9 mouse cellular contexts compared by ENCODE assay signal in the genomic region with DNA sequence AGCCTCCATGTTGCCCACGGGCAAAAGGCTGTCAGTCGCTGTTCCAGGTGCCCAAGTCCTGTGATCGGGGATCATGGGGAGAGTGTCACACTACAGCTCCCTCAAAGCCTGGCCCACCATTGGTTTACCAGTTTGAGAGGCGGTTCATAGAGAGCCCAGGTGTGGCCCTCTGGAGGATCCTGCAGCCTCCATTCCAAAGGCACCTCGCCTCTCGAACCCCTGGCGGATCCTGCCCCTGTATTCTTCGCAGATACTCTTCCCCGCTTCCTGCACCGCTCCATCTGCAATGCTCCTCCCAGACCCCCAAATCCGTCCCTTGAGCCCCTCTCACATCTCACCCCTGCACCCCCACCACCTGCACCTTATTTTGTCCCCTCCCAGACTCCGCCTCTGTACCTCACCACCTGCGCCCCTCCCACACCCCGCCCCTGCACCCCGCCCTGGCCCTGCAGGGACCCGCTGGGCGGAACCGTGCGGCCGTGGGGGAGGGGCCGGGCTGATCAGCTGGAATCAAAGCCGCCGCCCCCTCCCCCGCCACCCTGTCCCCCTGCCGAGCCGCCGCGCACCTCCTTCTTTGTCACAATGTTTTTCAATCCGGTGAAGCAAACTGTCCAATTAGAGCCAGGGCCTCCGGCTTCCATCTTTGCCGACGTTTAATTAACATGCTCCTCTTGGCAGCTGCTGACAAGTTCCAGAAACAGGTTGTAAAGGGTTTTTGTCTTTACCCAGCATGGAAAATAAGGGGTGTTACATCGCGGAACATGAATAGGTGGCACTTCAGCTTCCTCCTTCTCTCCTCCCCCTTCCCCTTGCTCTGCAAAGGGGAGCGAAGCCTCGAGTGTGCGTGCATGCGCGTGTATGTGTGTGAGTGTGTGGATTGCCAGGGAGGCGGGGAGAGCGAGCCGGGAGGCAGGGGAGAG. TPM values are rescaled to one million over a fixed set of nuclear protein-coding genes. Genes with fewer than 3 reads are reported as not detected.
DNase-seq lines count a peak whose midpoint lies in the region; ATAC-seq and TF ChIP-seq lines count a peak whose summit lies in the region.
"Had no signal": no experiment of that assay in that cellular context is flagged by ENCODE, and none has a peak within 500 bp of the region (broad histone marks: within the 10 kb centered on the region; RNA-seq: fewer than 3 reads in every experiment).

No protein-coding gene starts in this region.

- H3K4me2 ChIP-seq in forebrain, embryonic 16.5 days (ENCODE audit: low read length), result peak overlapping the region; percentile 72
- H3K4me2 ChIP-seq in liver, embryonic 15.5 days, result peak overlapping the region; percentile 43

- no peak overlapping the region for H3K27ac ChIP-seq in gastrocnemius, adult 2 months
- H3K27ac ChIP-seq in forebrain, embryonic 16.5 days (ENCODE audit: low read length), result peak overlapping the region; percentile 97
- no peak overlapping the region for H3K27ac ChIP-seq in liver, embryonic 15.5 days (replicated peaks)

- peak; percentile 19 for ATAC-seq in activated CD4-positive, CD25-positive, alpha-beta regulatory T cell, adult 4 months
- peak; percentile 80 for ATAC-seq in forebrain, embryonic 16.5 days
- ATAC-seq in liver, embryonic 15.5 days (ENCODE audit: insufficient read depth), result no peak

- TF ChIP-seq CTCF in gastrocnemius, adult 2 months (IDR thresholded peaks at IDR 0.05), result no peak

- 0 out of 2 replicates have a peak, but pooled peaks cover 2% of the 10 kb centered on the region for H3K36me3 ChIP-seq in forebrain, embryonic 16.5 days (ENCODE audit: control insufficient read depth, insufficient read depth)
- no peaks in the 10 kb centered on the region for H3K36me3 ChIP-seq in liver, embryonic 15.5 days (replicated peaks)

- under 1% methylated on average over 42 of the region's 42 CpGs for WGBS in forebrain, embryonic 16.5 days
- WGBS in liver, embryonic 15.5 days (ENCODE audit: insufficient replicate concordance), result 3% methylated on average over 42 of the region's 42 CpGs

- peaks cover 5% of the 10 kb centered on the region; the same call in 1 of the 2 replicates for H3K9me3 ChIP-seq in forebrain, embryonic 16.5 days (ENCODE audit: control insufficient read depth, low read length)
- no peaks in the 10 kb centered on the region for H3K9me3 ChIP-seq in liver, embryonic 15.5 days (replicated peaks)

- intact Hi-C loops in gastrocnemius, adult 2 months (cut with DNase I), result loop anchor here (10.0 kb wide), 1 partner anchor 217 kb away; no protein-coding TSS in a partner anchor
- intact Hi-C loops in gastrocnemius, postnatal 14 days (cut with DNase I; ENCODE audit: low total_unique reads), result loop anchor here (2.0 kb wide), 2 partner anchors 45 to 95 kb away; no protein-coding TSS in a partner anchor

- DNase-seq in gastrocnemius, adult 2 months, result no peak
- no peak for DNase-seq in gastrocnemius, postnatal 14 days
- peak; percentile 74 to 80 for DNase-seq in layer of hippocampus, adult 18-20 months (ENCODE audit: low spot score in 2 of 2)
- peak; percentile 80 for DNase-seq in right cerebral cortex, postnatal 25 days
- DNase-seq in urinary bladder, postnatal 25 days (ENCODE audit: low spot score), result no peak

- peak overlapping the region; percentile 53 for H3K4me3 ChIP-seq in gastrocnemius, adult 2 months
- H3K4me3 ChIP-seq in forebrain, embryonic 16.5 days (replicated peaks; ENCODE audit: low read length), result peak overlapping the region; percentile 57
- H3K4me3 ChIP-seq in liver, embryonic 15.5 days (replicated peaks), result peak overlapping the region; percentile 15

- H3K27me3 ChIP-seq in forebrain, embryonic 16.5 days (replicated peaks; ENCODE audit: control insufficient read depth, insufficient read depth, low read length), result no peaks in the 10 kb centered on the region
- peaks cover 84% of the 10 kb centered on the region for H3K27me3 ChIP-seq in liver, embryonic 15.5 days

- H3K4me1 ChIP-seq in forebrain, embryonic 16.5 days (replicated peaks; ENCODE audit: control insufficient read depth, insufficient read depth, low read length), result peaks cover 49% of the 10 kb centered on the region
- H3K4me1 ChIP-seq in liver, embryonic 15.5 days (replicated peaks), result peaks cover 5% of the 10 kb centered on the region; the same call in 1 of the 2 replicates

- peak overlapping the region; percentile 67 for H3K9ac ChIP-seq in forebrain, embryonic 16.5 days (replicated peaks; ENCODE audit: low read depth, low read length)
- H3K9ac ChIP-seq in liver, embryonic 15.5 days, result no peak overlapping the region

RNA-seq across cellular contexts. Expression of a gene that starts 25.4 kb away (rescaled TPM):
- not detected for total RNA-seq in gastrocnemius, adult 2 months (2021)
- not detected for total RNA-seq in gastrocnemius, postnatal 14 days (2021)
- not detected for polyA plus RNA-seq in activated CD4-positive, CD25-positive, alpha-beta regulatory T cell, adult 4 months (2017; shearing (Covaris generic))
- polyA plus RNA-seq in forebrain, embryonic 16.5 days (2015; fragmentation: Nextera tagmentation; extraction: Ambion mirVana), result 2.5 and 5.1 TPM in 2 replicates
- 1 to 10 TPM in 1 of 2 experiments, under 1 TPM in 1; 0.82 to 1.8 TPM for total RNA-seq in layer of hippocampus, adult 18-20 months (2021)
- 0.24 TPM in 1 of 2 replicates, not detected in the other for polyA plus RNA-seq in liver, embryonic 15.5 days (2015; fragmentation: Nextera tagmentation; extraction: Ambion mirVana)
- polyA plus RNA-seq: C2C12 had no signal

Comparison
In these comparisons a context has a peak if more than half of its experiments do, and no peak if none do; other contexts are left out.
1. DNase-seq: peak in layer of hippocampus, adult 18-20 months (2 of 2) and right cerebral cortex, postnatal 25 days (single experiment); none in gastrocnemius, adult 2 months (single experiment), gastrocnemius, postnatal 14 days (single experiment) and urinary bladder, postnatal 25 days (single experiment).
2. Peak in every context shown above with its lines, with median percentiles within 50 percentile points of each other: H3K4me3 ChIP-seq.